Mouse (Mus musculus) small intestine, adult 2 months (tissue): ENCODE measurements around the gene Nova2. TPM values are rescaled to one million over a fixed set of nuclear protein-coding genes. Genes with fewer than 3 reads are reported as not detected.
A peak's percentile ranks its signal among the peaks of the same experiment; 100 is the strongest.

Experiments
- H3K27ac ChIP-seq: fragments of 200-500 bp; 2 replicates; pipeline ENCODE4 v1.5.1; 2012; ENCODE audit warnings: low read depth, low read length, control low read depth, inconsistent platforms; ENCODE audit not compliant: insufficient read depth
- H3K27me3 ChIP-seq: fragments of 200-500 bp; 2 replicates; pipeline ENCODE4 v1.6.1; 2012; ENCODE audit warnings: mild to moderate bottlenecking, moderate library complexity, low read length, inconsistent platforms; ENCODE audit not compliant: control insufficient read depth, insufficient read depth
- H3K36me3 ChIP-seq: fragments of 200-500 bp; 2 replicates; pipeline ENCODE4 v1.6.1; 2012; ENCODE audit warnings: mild to moderate bottlenecking, low read length, control low read depth, inconsistent platforms; ENCODE audit not compliant: control insufficient read depth, insufficient read depth
- H3K4me1 ChIP-seq: fragments of 200-500 bp; 2 replicates; pipeline ENCODE4 v1.6.1; 2012; ENCODE audit warnings: low read length, inconsistent platforms, mixed read lengths; ENCODE audit not compliant: control insufficient read depth, insufficient read depth, insufficient read length
- H3K4me3 ChIP-seq: fragments of 200-500 bp; 2 replicates; pipeline ENCODE4 v1.5.1; 2012; ENCODE audit warnings: low read depth, mild to moderate bottlenecking, control low read depth, inconsistent platforms, low read length, moderate library complexity
- CTCF ChIP-seq: fragments of 200-500 bp; IDR thresholded peaks from 2 replicates; pipeline ENCODE4 v1.5.1; 2012; ENCODE audit warnings: low read depth, mild to moderate bottlenecking, control low read depth, inconsistent platforms, low read length, moderate library complexity, mixed read lengths; ENCODE audit not compliant: insufficient replicate concordance, insufficient read length; ENCODE audit errors: extremely low read depth
- POLR2A ChIP-seq: fragments of 200-500 bp; IDR thresholded peaks from 2 replicates; pipeline ENCODE4 v1.6.1; 2012; ENCODE audit warnings: low read depth, mild to moderate bottlenecking, control low read depth, inconsistent platforms, low read length, moderate library complexity
- WGBS: fragments of 180-500 bp; shearing (Covaris S2); methylation state at CpG from one replicate; pipeline ENCODE4 v1.1.7; 2018; 5-methylcytosine and 5-hydroxymethylcytosine counted together
- polyA plus RNA-seq: library from polyadenylated mRNA; depleted of rRNA; stranded (reverse); fragments of >200 nt; gene quantifications from 2 replicates; pipeline ENCODE4 v1.2.3, GENCODE M21; 2012

The Nova2 gene
- polyA plus RNA-seq, 1 experiment, result 0.55 TPM

DNA sequence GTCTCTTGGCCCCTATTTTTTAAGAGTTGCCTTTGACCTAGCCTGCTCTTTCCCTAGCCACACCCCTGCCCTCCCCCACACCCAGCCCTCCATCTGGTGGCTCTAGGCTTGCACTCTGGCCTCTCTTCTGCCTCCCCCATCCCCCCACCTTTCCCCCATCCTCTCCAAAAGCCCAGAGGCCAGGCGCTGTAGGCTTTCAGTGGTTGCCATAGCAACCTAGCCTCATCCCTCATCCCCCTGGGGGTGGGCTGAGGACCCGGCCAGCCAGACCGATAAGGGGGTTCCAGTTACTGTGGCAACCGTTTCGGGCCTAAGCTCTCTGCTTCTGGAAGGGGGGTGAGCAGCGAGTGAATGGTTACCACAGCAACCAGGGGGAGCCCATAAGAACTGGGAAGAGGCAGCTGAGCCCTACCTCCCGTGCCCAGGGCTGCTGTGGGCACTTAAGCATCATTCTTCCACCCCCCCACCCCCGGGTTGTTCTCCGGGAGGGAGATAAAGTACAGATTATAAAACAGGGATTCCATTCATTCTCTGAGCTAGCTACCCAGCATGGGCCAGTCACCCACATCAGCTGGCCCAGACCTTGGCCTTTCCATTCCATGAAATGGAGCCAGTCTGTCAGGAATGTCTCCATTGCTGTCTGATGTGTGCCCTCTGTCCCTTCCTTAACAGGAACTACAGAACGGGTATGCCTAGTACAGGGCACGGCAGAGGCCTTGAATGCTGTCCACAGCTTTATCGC lies 24.3 kb downstream of the Nova2 start:
- WGBS, result 31% methylated on average over 12 of the region's 12 CpGs
- no peaks in the 10 kb centered on the region for H3K27me3 ChIP-seq
- H3K4me3 ChIP-seq, result no peak overlapping the region
- 0 out of 2 replicates have a peak, but pooled peaks cover 1% of the 10 kb centered on the region for H3K4me1 ChIP-seq
- no peaks in the 10 kb centered on the region for H3K36me3 ChIP-seq
- H3K27ac ChIP-seq, result no peak overlapping the region
- TF ChIP-seq CTCF (no peak), POLR2A (no peak)

DNA sequence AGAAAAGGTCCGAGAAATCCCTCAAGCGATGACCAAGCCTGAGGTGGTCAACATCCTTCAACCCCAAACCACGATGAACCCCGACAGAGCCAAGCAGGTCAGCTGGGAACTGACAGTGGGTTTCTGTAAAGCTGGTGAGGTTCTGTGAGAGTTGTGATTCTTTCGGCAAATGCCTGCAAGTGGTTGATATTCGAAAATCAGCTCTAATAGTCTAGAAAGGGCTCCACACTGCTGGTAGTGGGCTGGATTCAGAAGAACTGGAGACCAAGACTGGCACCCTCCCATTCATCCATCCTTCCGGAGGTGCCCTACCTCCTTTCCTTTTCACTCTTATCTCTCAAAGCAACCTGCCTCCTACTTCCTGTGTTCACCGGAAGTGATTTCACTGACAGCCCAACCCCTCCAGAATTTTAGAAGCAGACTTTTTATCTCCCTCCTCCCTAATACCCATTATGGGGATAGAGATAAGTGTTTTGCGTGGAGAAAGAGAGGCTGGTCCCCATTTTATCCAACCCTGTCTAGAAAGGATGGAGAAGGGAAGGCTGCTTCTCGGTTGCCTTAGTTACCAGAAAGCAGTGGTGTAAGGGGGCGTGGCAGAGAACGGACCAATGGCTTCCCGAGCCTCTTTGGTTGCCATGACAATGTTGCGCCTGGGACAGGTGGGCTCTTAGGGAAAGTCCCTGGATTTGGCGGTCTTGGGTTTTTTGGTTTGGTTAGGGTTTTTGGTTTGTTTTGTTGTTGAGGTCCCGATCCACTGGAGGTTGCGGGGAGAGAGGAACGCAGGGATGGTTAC lies 25.0 kb downstream of the Nova2 start:
- H3K4me1 ChIP-seq, result 0 out of 2 replicates have a peak, but pooled peaks cover 1% of the 10 kb centered on the region
- no peak overlapping the region for H3K4me3 ChIP-seq
- no peaks in the 10 kb centered on the region for H3K36me3 ChIP-seq
- no peak for TF ChIP-seq POLR2A
- TF ChIP-seq CTCF, result no peak
- 34% methylated on average over 18 of the region's 18 CpGs for WGBS
- H3K27me3 ChIP-seq, result no peaks in the 10 kb centered on the region
- H3K27ac ChIP-seq, result no peak overlapping the region

DNA sequence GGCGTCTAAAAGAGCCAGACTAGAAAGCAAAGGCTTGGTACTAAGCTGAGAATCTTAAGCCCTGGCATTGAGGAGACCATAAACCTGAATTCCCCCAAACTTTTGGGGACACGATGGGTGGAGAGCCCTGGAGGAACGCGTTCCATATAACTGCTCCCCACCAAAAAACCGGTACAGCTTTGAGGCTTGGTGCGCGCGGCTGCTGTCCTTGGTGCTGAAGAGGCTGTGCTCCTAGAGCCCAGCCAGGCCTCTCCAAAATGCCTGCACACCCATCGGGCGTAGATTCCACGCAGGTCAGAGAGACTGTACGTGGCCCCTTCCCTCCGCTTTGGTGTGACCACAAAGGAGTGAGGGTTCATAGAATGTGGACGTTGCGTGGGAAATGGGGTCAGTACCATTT lies 25.7 kb downstream of the Nova2 start:
- WGBS, result 13% methylated on average over 15 of the region's 15 CpGs
- no peaks in the 10 kb centered on the region for H3K27me3 ChIP-seq
- H3K4me3 ChIP-seq, result no peak overlapping the region
- no peaks in the 10 kb centered on the region for H3K36me3 ChIP-seq
- 0 out of 2 replicates have a peak, but pooled peaks cover 1% of the 10 kb centered on the region for H3K4me1 ChIP-seq
- TF ChIP-seq POLR2A (no peak), CTCF (no peak)
- H3K27ac ChIP-seq, result no peak overlapping the region

DNA sequence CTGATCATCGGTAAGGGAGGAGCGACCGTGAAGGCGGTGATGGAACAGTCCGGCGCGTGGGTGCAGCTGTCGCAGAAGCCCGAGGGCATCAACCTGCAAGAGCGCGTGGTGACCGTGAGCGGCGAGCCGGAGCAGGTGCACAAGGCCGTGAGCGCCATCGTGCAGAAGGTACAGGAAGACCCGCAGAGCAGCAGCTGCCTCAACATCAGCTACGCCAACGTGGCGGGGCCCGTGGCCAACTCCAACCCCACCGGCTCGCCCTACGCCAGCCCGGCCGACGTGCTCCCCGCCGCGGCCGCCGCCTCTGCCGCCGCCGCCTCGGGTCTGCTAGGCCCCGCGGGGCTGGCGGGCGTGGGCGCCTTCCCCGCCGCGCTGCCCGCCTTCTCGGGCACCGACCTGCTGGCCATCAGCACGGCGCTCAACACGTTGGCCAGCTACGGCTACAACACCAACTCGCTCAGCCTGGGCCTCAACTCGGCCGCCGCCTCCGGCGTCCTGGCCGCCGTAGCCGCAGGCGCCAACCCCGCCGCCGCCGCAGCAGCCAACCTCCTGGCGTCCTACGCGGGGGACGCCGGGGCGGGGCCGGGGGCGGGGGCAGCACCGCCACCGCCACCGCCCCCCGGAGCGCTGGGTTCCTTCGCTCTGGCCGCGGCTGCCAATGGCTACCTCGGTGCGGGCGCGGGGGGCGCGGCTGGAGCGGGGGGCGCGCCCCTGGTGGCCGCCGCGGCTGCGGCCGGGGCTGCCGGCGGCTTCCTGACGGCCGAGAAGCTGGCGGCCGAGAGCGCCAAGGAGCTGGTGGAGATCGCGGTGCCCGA lies 32.1 kb downstream of the Nova2 start:
- Histone ChIP-seq H3K27me3 (peaks cover 32% of the 10 kb centered on the region), H3K4me1 (peaks cover 5% of the 10 kb centered on the region), H3K36me3 (no peaks in the 10 kb centered on the region), H3K27ac (no peak overlapping the region), H3K4me3 (peak overlapping the region; percentile 67)
- no peak for TF ChIP-seq CTCF
- TF ChIP-seq POLR2A, result no peak
- WGBS, result 1% methylated on average over 104 of the region's 107 CpGs

DNA sequence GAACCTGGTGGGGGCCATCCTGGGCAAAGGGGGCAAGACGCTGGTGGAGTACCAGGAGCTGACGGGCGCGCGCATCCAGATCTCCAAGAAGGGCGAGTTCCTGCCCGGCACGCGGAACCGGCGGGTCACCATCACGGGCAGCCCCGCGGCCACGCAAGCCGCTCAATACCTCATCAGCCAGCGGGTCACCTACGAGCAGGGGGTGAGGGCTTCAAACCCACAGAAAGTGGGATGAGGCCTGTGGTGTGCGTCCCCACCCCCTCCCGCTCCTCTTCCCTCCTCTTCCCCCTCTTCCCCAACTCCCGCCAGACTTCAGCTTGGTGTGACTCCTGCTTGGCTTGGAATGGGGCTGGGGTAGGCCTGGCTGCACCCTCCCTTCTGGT lies 32.7 kb downstream of the Nova2 start:
- peaks cover 38% of the 10 kb centered on the region for H3K27me3 ChIP-seq
- no peaks in the 10 kb centered on the region for H3K36me3 ChIP-seq
- H3K4me1 ChIP-seq, result peaks cover 6% of the 10 kb centered on the region
- peak overlapping the region; percentile 67 for H3K4me3 ChIP-seq
- WGBS, result 4% methylated on average over 21 of the region's 21 CpGs
- H3K27ac ChIP-seq, result no peak overlapping the region
- TF ChIP-seq POLR2A (no peak), CTCF (no peak)

DNA sequence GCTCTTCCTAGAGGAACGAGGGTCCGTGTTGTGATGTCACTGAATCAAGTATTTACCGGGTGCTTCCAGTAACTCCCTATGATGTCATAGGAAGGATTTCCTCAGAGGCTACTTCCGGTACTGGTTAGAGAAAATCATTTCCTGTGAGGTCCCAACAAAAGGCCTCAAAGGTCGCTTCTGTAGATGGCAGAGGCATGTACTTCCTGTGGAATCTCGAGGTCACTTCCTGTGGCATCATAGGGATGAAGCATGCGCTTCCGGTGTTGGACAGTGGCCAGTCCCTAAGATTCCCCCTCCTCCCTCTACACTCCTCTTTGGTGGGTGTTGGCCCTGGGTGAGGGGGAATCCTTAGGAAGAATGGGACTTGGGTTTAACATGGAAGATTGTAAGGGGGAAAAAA lies 33.8 kb downstream of the Nova2 start:
- Histone ChIP-seq H3K4me3 (no peak overlapping the region), H3K36me3 (no peaks in the 10 kb centered on the region), H3K27ac (no peak overlapping the region), H3K4me1 (peaks cover 6% of the 10 kb centered on the region), H3K27me3 (peaks cover 49% of the 10 kb centered on the region)
- TF ChIP-seq POLR2A (no peak), CTCF (no peak)
- WGBS, result 45% methylated on average over 8 of the region's 8 CpGs

DNA sequence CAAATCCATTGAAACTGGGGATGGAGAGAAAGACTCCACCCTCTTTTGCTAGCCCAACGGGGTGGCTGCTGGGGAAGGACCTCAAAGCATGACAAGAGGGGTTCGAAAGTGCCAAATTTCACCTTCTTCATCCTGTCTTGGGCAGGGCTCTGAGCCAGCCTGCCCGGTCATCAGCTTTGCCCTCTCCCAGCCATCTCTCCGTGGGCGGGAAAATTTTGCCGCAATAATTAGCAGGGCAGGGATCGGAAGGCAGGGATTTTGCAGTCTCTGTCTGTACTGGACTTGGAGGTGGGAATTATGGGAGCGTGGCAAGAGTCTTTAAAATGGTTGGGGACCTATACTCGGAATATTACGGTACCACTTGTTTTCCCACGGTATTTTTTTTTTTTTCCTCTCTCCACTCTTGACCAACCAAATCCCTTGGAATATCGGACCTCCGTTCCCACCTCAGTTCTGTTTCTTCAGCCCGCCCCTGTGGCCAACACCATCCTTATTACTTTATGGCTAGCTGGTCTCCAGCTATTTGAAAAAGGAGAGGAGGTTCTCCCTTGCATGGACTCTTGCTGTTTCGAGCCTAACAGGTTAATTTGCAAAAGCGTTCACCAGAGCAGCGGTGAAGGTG lies 36.6 kb downstream of the Nova2 start:
- Histone ChIP-seq H3K27me3 (peaks cover 59% of the 10 kb centered on the region), H3K4me1 (peaks cover 6% of the 10 kb centered on the region), H3K4me3 (no peak overlapping the region), H3K27ac (no peak overlapping the region), H3K36me3 (no peaks in the 10 kb centered on the region)
- 3% methylated on average over 17 of the region's 17 CpGs for WGBS
- no peak for TF ChIP-seq POLR2A
